Mouse (Mus musculus): Measurements from ENCODE around the gene Ccdc180. TPM values are rescaled to one million over a fixed set of nuclear protein-coding genes. Genes with fewer than 3 reads are reported as not detected.

Gene Ccdc180
- polyA plus RNA-seq, 1 experiment from 2014 or later: not detected

DNA sequence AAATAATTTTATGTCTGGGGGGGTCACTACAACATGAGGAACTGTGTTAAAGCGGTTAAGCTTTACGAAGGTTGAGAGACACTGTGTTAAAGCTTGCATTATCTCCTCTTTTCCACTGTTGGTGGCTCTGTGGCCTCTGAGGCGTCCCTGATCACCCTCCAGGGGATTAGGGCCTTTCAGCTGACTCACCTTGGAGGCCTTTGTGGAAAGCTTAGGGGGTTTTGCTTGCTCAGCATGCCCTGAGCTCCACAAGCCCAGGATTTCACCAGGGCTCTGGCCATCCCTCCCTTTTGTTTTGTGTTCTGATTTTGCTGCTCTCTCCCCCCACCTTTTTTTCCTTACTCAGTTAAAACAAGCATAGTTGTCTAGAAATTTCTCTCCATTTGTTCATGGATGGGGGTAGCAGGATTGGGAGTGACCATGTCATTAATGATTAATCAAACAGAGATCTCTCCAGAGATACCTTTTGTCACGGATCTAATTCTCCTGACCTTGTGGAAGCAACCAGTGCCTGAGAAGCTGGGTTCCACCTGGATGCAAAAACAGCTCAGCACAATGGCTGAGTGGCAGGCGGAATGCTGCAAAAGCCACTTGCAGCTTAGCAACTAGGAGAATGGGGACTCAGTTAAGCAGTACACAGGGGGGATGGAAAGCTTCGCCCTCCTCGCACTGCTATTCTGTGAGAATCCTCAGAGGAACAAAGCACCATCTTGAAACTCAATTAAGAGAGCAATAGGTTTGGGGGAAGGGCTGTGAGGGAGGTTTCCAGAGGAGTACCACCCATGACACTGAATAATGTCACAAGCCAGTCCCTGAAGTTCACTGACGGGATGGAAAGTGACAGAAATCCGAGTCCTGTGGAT, 77.6 kb downstream of the Ccdc180 start:
- H3K36me3 ChIP-seq (replicated peaks; ENCODE audit: control insufficient read depth, insufficient read depth, low read depth, low read length): no peaks in the 10 kb centered on the region
- H3K27me3 ChIP-seq (ENCODE audit: control insufficient read depth, insufficient read depth, low read length): no peaks in the 10 kb centered on the region; the same call in 1 of the 2 replicates
- peak; percentile 53 for DNase-seq (ENCODE audit: low spot score)
- no peak overlapping the region for H3K4me2 ChIP-seq (ENCODE audit: low read depth, low read length)
- H3K27ac ChIP-seq (replicated peaks; ENCODE audit: low read depth, low read length): no peak overlapping the region
- ATAC-seq (replicated peaks; ENCODE audit: insufficient number of reproducible peaks, low FRiP score, low TSS enrichment, low read depth): no peak
- WGBS: 31% methylated on average over 9 of the region's 9 CpGs
- H3K9me3 ChIP-seq (replicated peaks; ENCODE audit: control insufficient read depth, low read length): no peaks in the 10 kb centered on the region
- no peak overlapping the region for H3K4me3 ChIP-seq (ENCODE audit: low read depth, low read length)
- no peak overlapping the region for H3K9ac ChIP-seq (replicated peaks; ENCODE audit: low read length)
- H3K4me1 ChIP-seq (ENCODE audit: control insufficient read depth, insufficient read depth, low read length): no peaks in the 10 kb centered on the region

DNA sequence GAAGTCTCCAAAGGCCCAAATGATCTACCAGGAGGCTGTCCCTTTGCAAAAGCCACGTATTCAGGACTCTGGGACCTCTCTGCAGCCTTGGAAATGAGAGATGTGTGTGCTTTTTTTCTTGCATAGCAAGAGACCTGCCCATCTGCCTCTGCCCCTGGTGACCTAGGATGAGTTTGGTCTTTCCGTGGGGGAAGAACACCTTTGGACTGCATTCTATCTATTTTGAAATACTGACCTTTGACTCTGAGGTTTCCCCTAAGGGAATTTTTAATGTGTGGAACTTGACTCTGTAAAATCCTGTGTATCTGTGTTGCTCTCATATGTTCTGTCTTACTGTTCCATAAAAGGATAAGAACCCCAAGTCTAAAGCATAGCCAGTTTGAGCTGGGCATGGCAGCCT, 78.9 kb downstream of the Ccdc180 start:
- Histone ChIP-seq H3K4me3 (ENCODE audit: low read depth, low read length) (no peak overlapping the region), H3K9ac (replicated peaks; ENCODE audit: low read length) (no peak overlapping the region), H3K9me3 (replicated peaks; ENCODE audit: control insufficient read depth, low read length) (no peaks in the 10 kb centered on the region), H3K36me3 (replicated peaks; ENCODE audit: control insufficient read depth, insufficient read depth, low read depth, low read length) (no peaks in the 10 kb centered on the region), H3K4me2 (ENCODE audit: low read depth, low read length) (no peak overlapping the region), H3K27me3 (ENCODE audit: control insufficient read depth, insufficient read depth, low read length) (peaks cover 4% of the 10 kb centered on the region), H3K27ac (replicated peaks; ENCODE audit: low read depth, low read length) (no peak overlapping the region), H3K4me1 (ENCODE audit: control insufficient read depth, insufficient read depth, low read length) (no peaks in the 10 kb centered on the region)
- 55% methylated on average over 2 of the region's 2 CpGs for WGBS
- DNase-seq (ENCODE audit: low spot score): no peak
- no peak for ATAC-seq (replicated peaks; ENCODE audit: insufficient number of reproducible peaks, low FRiP score, low TSS enrichment, low read depth)

DNA sequence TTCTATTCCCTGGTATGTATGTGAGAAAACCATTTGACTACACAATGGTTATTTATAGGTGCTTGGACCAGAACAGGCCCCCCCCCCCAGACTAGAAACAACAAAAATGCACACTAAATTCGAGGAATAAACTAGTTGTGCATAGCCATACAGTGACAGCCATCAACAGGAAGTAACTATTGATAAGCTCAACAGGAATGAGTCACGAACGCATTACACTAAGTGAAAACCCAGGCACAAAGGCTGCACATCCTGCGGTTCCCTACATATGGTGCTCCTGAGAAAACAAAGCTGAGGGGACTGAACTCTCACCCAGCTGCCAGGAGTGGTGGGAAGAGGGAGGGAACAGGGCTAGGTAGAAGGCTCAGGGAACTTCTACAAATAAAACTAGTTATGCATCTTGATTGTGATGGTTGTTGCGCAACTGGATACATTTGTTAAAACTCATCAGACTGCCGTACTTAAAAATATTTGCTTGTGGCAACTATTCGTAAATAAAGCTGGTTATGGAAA, 80.0 kb downstream of the Ccdc180 start:
- no peaks in the 10 kb centered on the region for H3K9me3 ChIP-seq (replicated peaks; ENCODE audit: control insufficient read depth, low read length)
- no peaks in the 10 kb centered on the region for H3K4me1 ChIP-seq (ENCODE audit: control insufficient read depth, insufficient read depth, low read length)
- H3K4me3 ChIP-seq (ENCODE audit: low read depth, low read length): no peak overlapping the region
- DNase-seq (ENCODE audit: low spot score) (no peak), ATAC-seq (replicated peaks; ENCODE audit: insufficient number of reproducible peaks, low FRiP score, low TSS enrichment, low read depth) (no peak)
- no peak overlapping the region for H3K9ac ChIP-seq (replicated peaks; ENCODE audit: low read length)
- no peak overlapping the region for H3K27ac ChIP-seq (replicated peaks; ENCODE audit: low read depth, low read length)
- no peak overlapping the region for H3K4me2 ChIP-seq (ENCODE audit: low read depth, low read length)
- no peaks in the 10 kb centered on the region for H3K36me3 ChIP-seq (replicated peaks; ENCODE audit: control insufficient read depth, insufficient read depth, low read depth, low read length)
- peaks cover 4% of the 10 kb centered on the region for H3K27me3 ChIP-seq (ENCODE audit: control insufficient read depth, insufficient read depth, low read length)
- WGBS: 71% methylated on average over 7 of the region's 7 CpGs

DNA sequence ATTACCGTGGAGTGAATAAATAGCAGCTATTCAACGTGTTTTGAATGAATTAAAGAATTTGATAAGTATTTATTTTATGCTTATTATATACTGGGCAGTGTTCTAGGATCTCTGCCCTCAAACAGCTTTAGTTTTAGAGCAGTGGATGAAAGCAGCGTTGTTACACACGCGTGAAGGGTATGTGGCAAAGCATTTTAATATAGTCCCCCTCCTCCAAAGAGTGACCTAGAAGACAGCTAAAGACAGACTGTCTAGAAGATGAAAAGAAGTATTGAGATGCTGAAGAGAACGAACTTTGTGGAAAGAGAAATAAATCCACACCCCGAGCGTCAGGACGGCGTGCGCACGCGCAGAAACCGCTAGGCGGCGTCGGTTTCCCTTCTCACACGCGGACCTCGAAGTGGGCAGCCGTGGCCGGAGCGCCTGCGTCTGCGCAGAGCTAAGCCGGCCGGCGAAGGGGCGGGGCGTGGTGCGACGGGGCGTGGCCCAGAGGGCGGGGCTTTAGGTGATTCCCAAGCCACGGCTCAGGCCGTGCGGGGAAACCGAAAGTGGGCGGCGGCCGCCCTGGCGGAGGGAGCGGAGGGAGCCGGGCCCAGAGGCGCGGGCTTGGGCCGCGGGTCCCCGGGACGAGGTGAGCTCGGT, 81.8 kb downstream of the Ccdc180 start:
- no peak overlapping the region for H3K27ac ChIP-seq (replicated peaks; ENCODE audit: low read depth, low read length)
- ATAC-seq (replicated peaks; ENCODE audit: insufficient number of reproducible peaks, low FRiP score, low TSS enrichment, low read depth) (peak; percentile 97), DNase-seq (ENCODE audit: low spot score) (peak; percentile 96)
- no peaks in the 10 kb centered on the region for H3K36me3 ChIP-seq (replicated peaks; ENCODE audit: control insufficient read depth, insufficient read depth, low read depth, low read length)
- H3K27me3 ChIP-seq (ENCODE audit: control insufficient read depth, insufficient read depth, low read length): peaks cover 4% of the 10 kb centered on the region
- peak overlapping the region; percentile 80 for H3K4me3 ChIP-seq (ENCODE audit: low read depth, low read length)
- 3% methylated on average over 51 of the region's 51 CpGs for WGBS
- peak overlapping the region; percentile 93 for H3K4me2 ChIP-seq (ENCODE audit: low read depth, low read length)
- no peaks in the 10 kb centered on the region for H3K4me1 ChIP-seq (ENCODE audit: control insufficient read depth, insufficient read depth, low read length)
- peak overlapping the region; percentile 63 for H3K9ac ChIP-seq (replicated peaks; ENCODE audit: low read length)
- H3K9me3 ChIP-seq (replicated peaks; ENCODE audit: control insufficient read depth, low read length): no peaks in the 10 kb centered on the region

DNA sequence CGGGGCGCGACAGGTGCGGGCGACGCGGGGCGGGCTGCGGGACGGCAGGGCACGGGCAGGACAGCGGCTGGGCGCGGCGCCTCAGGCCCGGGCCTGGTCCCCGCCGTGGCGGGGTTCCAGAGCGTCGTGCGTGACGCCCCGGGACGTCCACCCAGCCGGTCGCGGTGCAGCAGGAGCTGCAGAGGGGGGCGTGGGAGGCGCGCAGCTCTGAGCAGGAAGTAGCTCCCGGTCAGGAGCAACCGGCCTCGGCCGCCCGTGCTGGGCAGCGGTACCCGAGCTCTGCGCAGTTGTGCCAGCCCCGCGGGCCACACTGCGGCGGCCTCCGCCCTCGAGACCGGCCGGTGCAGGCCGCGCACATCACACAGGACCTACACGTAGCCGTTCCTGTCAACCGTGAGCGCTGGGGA, 82.3 kb downstream of the Ccdc180 start:
- H3K4me1 ChIP-seq (ENCODE audit: control insufficient read depth, insufficient read depth, low read length): no peaks in the 10 kb centered on the region
- H3K27ac ChIP-seq (replicated peaks; ENCODE audit: low read depth, low read length): no peak overlapping the region
- H3K9ac ChIP-seq (replicated peaks; ENCODE audit: low read length): peak overlapping the region; percentile 63
- peak overlapping the region; percentile 80 for H3K4me3 ChIP-seq (ENCODE audit: low read depth, low read length)
- DNase-seq (ENCODE audit: low spot score): peak; percentile 28
- peak; percentile 71; the same call in 1 of the 2 replicates for ATAC-seq (replicated peaks; ENCODE audit: insufficient number of reproducible peaks, low FRiP score, low TSS enrichment, low read depth)
- H3K9me3 ChIP-seq (replicated peaks; ENCODE audit: control insufficient read depth, low read length): no peaks in the 10 kb centered on the region
- H3K36me3 ChIP-seq (replicated peaks; ENCODE audit: control insufficient read depth, insufficient read depth, low read depth, low read length): no peaks in the 10 kb centered on the region
- WGBS: under 1% methylated on average over 47 of the region's 53 CpGs
- peaks cover 4% of the 10 kb centered on the region for H3K27me3 ChIP-seq (ENCODE audit: control insufficient read depth, insufficient read depth, low read length)
- peak overlapping the region; percentile 93 for H3K4me2 ChIP-seq (ENCODE audit: low read depth, low read length)

DNA sequence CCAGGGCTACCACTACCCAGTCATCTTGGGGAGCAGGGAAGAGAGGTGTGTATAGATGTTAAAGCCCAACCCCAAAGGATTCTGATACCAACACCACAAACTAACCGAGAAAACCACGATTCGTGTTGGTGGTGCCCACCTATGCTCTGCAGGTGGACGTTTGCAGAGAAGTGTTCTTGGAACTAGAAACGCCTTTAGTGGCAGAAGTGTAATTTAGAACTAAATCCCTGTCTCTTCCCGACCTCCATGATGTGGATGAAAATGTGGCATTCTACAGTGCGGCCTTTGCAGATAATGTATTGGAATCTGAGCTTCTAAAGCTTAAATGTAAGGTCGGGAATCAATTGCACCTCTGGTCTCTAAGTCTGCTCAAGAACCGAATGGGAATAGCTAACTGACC, 82.8 kb downstream of the Ccdc180 start:
- peaks cover 4% of the 10 kb centered on the region for H3K27me3 ChIP-seq (ENCODE audit: control insufficient read depth, insufficient read depth, low read length)
- peak overlapping the region; percentile 80 for H3K4me3 ChIP-seq (ENCODE audit: low read depth, low read length)
- H3K36me3 ChIP-seq (replicated peaks; ENCODE audit: control insufficient read depth, insufficient read depth, low read depth, low read length): no peaks in the 10 kb centered on the region
- DNase-seq (ENCODE audit: low spot score): no peak
- H3K27ac ChIP-seq (replicated peaks; ENCODE audit: low read depth, low read length): no peak overlapping the region
- WGBS: 28% methylated on average over 9 of the region's 9 CpGs
- no peak overlapping the region for H3K9ac ChIP-seq (replicated peaks; ENCODE audit: low read length)
- H3K4me2 ChIP-seq (ENCODE audit: low read depth, low read length): peak overlapping the region; percentile 93
- no peak for ATAC-seq (replicated peaks; ENCODE audit: insufficient number of reproducible peaks, low FRiP score, low TSS enrichment, low read depth)
- H3K4me1 ChIP-seq (ENCODE audit: control insufficient read depth, insufficient read depth, low read length): no peaks in the 10 kb centered on the region
- H3K9me3 ChIP-seq (replicated peaks; ENCODE audit: control insufficient read depth, low read length): no peaks in the 10 kb centered on the region

DNA sequence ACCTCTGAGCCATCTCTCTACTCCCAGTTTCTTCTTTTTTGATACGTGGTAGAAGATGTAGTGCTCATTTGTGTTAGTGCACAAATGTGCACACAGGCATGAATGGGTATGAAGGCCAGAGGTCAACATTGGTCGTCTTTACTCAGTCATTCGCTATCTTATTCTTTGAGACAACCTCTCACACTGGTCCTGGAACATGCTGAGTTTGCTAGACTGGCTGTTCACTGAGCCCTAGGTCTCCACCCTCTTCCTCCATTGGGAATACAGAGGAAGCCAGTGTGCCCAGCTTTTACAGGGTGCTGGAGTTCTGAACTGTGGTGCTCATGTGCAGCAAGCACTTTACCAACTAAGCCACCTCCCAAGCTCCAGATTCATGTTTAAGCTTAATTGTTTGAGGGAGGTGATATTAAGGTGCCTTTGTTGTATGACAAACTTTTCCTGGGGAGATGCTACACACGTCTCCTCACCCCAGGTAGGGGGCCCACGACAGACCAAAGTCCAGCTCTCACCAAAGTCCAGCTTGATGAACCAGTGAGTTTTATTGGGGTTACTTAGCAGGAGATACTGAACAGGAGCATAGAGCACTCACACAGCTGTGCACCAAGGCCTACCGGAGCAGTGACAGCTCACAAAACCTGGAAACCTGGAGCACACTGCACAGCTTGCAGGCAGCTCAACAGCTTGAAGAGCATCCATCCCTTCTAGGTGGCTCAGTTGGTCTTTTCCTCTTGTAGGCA, 87.0 kb downstream of the Ccdc180 start:
- no peaks in the 10 kb centered on the region for H3K4me1 ChIP-seq (ENCODE audit: control insufficient read depth, insufficient read depth, low read length)
- no peak overlapping the region for H3K27ac ChIP-seq (replicated peaks; ENCODE audit: low read depth, low read length)
- 82% methylated on average over 6 of the region's 6 CpGs for WGBS
- no peak overlapping the region for H3K9ac ChIP-seq (replicated peaks; ENCODE audit: low read length)
- H3K4me3 ChIP-seq (ENCODE audit: low read depth, low read length): no peak overlapping the region
- H3K4me2 ChIP-seq (ENCODE audit: low read depth, low read length): no peak overlapping the region
- H3K27me3 ChIP-seq (ENCODE audit: control insufficient read depth, insufficient read depth, low read length): peaks cover 4% of the 10 kb centered on the region
- H3K9me3 ChIP-seq (replicated peaks; ENCODE audit: control insufficient read depth, low read length): no peaks in the 10 kb centered on the region
- no peaks in the 10 kb centered on the region for H3K36me3 ChIP-seq (replicated peaks; ENCODE audit: control insufficient read depth, insufficient read depth, low read depth, low read length)
- ATAC-seq (replicated peaks; ENCODE audit: insufficient number of reproducible peaks, low FRiP score, low TSS enrichment, low read depth) (no peak), DNase-seq (ENCODE audit: low spot score) (no peak)
